In genomic region chr3:84985121-84985625, GRCm38 (mm10) we compare ENCODE assay signal across 18 mouse cellular contexts.
DNase-seq lines count a peak whose midpoint lies in the region; ATAC-seq and TF ChIP-seq lines count a peak whose summit lies in the region.
"Had no signal": no experiment of that assay in that cellular context is flagged by ENCODE, and none has a peak within 500 bp of the region (broad histone marks: within the 10 kb centered on the region; RNA-seq: fewer than 3 reads in every experiment).

No protein-coding gene starts in this region.

- no peak for TF ChIP-seq POLR2A in cortical plate, adult 2 months (IDR thresholded peaks at IDR 0.05; ENCODE audit: extremely low read depth, insufficient read depth, low read length)

- intact Hi-C loops in left cerebral cortex, postnatal 36 days (cut with DNase I), result loop anchor here (5.0 kb wide), 1 partner anchor 37 kb away; no protein-coding TSS in a partner anchor

- H3K27ac ChIP-seq in cortical plate, adult 2 months (ENCODE audit: insufficient read depth, low read length), result peak overlapping the region; percentile 78
- H3K27ac ChIP-seq: forebrain, embryonic 13.5 days; hindbrain, embryonic 14.5 days; kidney, embryonic 15.5 days; neural tube, embryonic 12.5 days had no signal

- H3K4me1 ChIP-seq in cortical plate, adult 2 months (ENCODE audit: control insufficient read depth, insufficient read depth, low read length), result no peaks in the 10 kb centered on the region
- H3K4me1 ChIP-seq: forebrain, embryonic 13.5 days; kidney, embryonic 15.5 days; neural tube, embryonic 12.5 days had no signal

- H3K4me3 ChIP-seq in cortical plate, adult 2 months (ENCODE audit: insufficient read depth, low read length), result no peak overlapping the region
- H3K4me3 ChIP-seq: forebrain, embryonic 13.5 days; kidney, embryonic 15.5 days; neural tube, embryonic 12.5 days had no signal

- no peak for ATAC-seq in megakaryocyte progenitor cell, adult 5-6 weeks (replicated peaks; ENCODE audit: poor library complexity)
- ATAC-seq: forebrain, embryonic 13.5 days; intestine, embryonic 16.5 days; liver, postnatal 0 days had no signal

- no peak for TF ChIP-seq CTCF in cortical plate, adult 2 months (IDR thresholded peaks at IDR 0.05; ENCODE audit: extremely low read depth, insufficient read depth, low read length)

- peak; percentile 64 to 82 for DNase-seq in layer of hippocampus, adult 18-20 months (ENCODE audit: low spot score in 2 of 2)
- DNase-seq in layer of hippocampus, postnatal 25 days (ENCODE audit: extremely low spot score in 1 of 2, low spot score in 1 of 2), result no peak
- DNase-seq in layer of hippocampus, adult 8-10 months (ENCODE audit: low spot score in 2 of 2), result peak; percentile 61 to 65
- peak; percentile 76 to 77 for DNase-seq in left cerebral cortex, postnatal 36 days (ENCODE audit: low spot score in 2 of 2)
- no peak for DNase-seq in thymus, postnatal 0 days (ENCODE audit: low spot score)
- DNase-seq: cerebellum, postnatal 25 days; heart, postnatal 10 days; liver; liver, postnatal 0 days; spleen, adult 18-20 months; thymus, adult 2 months had no signal

Comparison
In these comparisons a context has a peak if more than half of its experiments do, and no peak if none do; other contexts are left out.
1. DNase-seq: peak in layer of hippocampus, adult 18-20 months (2 of 2), layer of hippocampus, adult 8-10 months (2 of 2) and left cerebral cortex, postnatal 36 days (2 of 2); none in layer of hippocampus, postnatal 25 days (0 of 2) and thymus, postnatal 0 days (single experiment).